Mouse (Mus musculus): ENCODE measurements around the gene Rwdd2b.

Rwdd2b gene

GRCm38 (mm10) chr16:87440184-87440686 is at the start of gene Rwdd2b:
TSS of gene Rwdd2b (minus strand) at chr16:87440573.
- DNase-seq, result peak; percentile 94

- DNase-seq, result no peak
These were observed 48.2 kb upstream of the Rwdd2b start for GRCm38 (mm10) chr16:87488605-87489004.

- DNase-seq, result no peak
These were observed 46.4 kb upstream of the Rwdd2b start for GRCm38 (mm10) chr16:87486739-87487138.

GRCm38 (mm10) chr16:87484367-87484766 is 44.0 kb upstream of the Rwdd2b start:
- DNase-seq, result no peak

- DNase-seq, result no peak
These were observed 30.2 kb upstream of the Rwdd2b start for GRCm38 (mm10) chr16:87470579-87470978.

GRCm38 (mm10) chr16:87458752-87459151 is 18.4 kb upstream of the Rwdd2b start:
- DNase-seq, result no peak

GRCm38 (mm10) chr16:87455180-87455611 is 14.8 kb upstream of the Rwdd2b start:
- DNase-seq, result no peak

GRCm38 (mm10) chr16:87454419-87455179 is 14.2 kb upstream of the Rwdd2b start, which contains the start of gene Usp16:
TSS of gene Usp16 (plus strand) at chr16:87454703.
- DNase-seq, result peak; percentile 93

- DNase-seq, result no peak
These were observed 12.9 kb upstream of the Rwdd2b start for GRCm38 (mm10) chr16:87453226-87453625.

- DNase-seq, result no peak
These were observed 5.2 kb upstream of the Rwdd2b start for GRCm38 (mm10) chr16:87445528-87445927.

GRCm38 (mm10) chr16:87445110-87445509 is 4.7 kb upstream of the Rwdd2b start:
- no peak for DNase-seq

- no peak for DNase-seq
These were observed 3.7 kb upstream of the Rwdd2b start for GRCm38 (mm10) chr16:87444071-87444470.

- DNase-seq, result no peak
These were observed 2.9 kb upstream of the Rwdd2b start for GRCm38 (mm10) chr16:87443245-87443644.

- DNase-seq, result no peak
These were observed 1.9 kb upstream of the Rwdd2b start for GRCm38 (mm10) chr16:87442291-87442690.

- peak; percentile 46 for DNase-seq
These were observed 716 bp upstream of the Rwdd2b start for GRCm38 (mm10) chr16:87441089-87441488.

GRCm38 (mm10) chr16:87438697-87439096 is 1.7 kb downstream of the Rwdd2b start:
- no peak for DNase-seq

GRCm38 (mm10) chr16:87437096-87437495 is 3.3 kb downstream of the Rwdd2b start:
- DNase-seq, result no peak

GRCm38 (mm10) chr16:87435411-87436205 is 4.8 kb downstream of the Rwdd2b start:
- DNase-seq, result no peak

- DNase-seq, result no peak
These were observed 5.4 kb downstream of the Rwdd2b start for GRCm38 (mm10) chr16:87434946-87435345.

- no peak for DNase-seq
These were observed 6.1 kb downstream of the Rwdd2b start for GRCm38 (mm10) chr16:87434266-87434665.

- DNase-seq, result peak; percentile 97
These were observed 8.1 kb downstream of the Rwdd2b start, which contains the start of gene Ltn1 for GRCm38 (mm10) chr16:87432033-87432814. TSS of gene Ltn1 (minus strand) at chr16:87432612.

- no peak for DNase-seq
These were observed 12.9 kb downstream of the Rwdd2b start for GRCm38 (mm10) chr16:87427516-87427915.

- no peak for DNase-seq
These were observed 19.7 kb downstream of the Rwdd2b start for GRCm38 (mm10) chr16:87420662-87421061.
